ENCODE assay signal across 17 mouse cellular contexts in the genomic region with DNA sequence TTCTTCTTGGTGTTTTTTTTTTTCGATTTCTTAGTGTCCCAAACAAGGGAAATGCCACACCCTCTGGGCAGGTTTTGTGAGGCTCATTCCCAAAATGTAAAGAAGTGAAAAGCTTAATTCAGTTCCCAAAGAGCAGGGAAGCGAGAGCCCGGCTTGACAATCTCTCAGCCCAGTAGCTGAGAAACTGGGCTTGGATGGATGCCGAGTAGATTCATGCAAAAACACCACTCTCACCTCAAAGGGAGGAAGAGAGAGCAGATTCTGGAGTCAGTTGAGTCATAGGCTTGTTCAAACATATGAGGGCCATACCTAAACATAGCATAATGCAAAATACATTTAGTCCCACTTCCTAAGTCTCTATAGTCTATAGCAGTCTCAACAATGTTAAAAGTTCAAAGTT. TPM values are rescaled to one million over a fixed set of nuclear protein-coding genes. Genes with fewer than 3 reads are reported as not detected.
"Had no signal": no experiment of that assay in that cellular context is flagged by ENCODE, and none has a peak within 500 bp of the region (broad histone marks: within the 10 kb centered on the region; RNA-seq: fewer than 3 reads in every experiment).

No protein-coding gene starts in this region.

- H3K9me3 ChIP-seq: lung, embryonic 15.5 days; midbrain, embryonic 13.5 days; midbrain, embryonic 15.5 days; neural tube, embryonic 12.5 days had no signal

- H3K4me3 ChIP-seq: lung, embryonic 15.5 days; megakaryocyte, embryonic 14.5 days; midbrain, embryonic 13.5 days; midbrain, embryonic 15.5 days; neural tube, embryonic 12.5 days had no signal

- H3K27ac ChIP-seq: lung, embryonic 15.5 days; macrophage; midbrain, embryonic 13.5 days; midbrain, embryonic 15.5 days; neural tube, embryonic 12.5 days had no signal

- H3K4me2 ChIP-seq: lung, embryonic 15.5 days; midbrain, embryonic 11.5 days; midbrain, embryonic 13.5 days; midbrain, embryonic 15.5 days; neural tube, embryonic 12.5 days had no signal

- H3K27me3 ChIP-seq: lung, embryonic 15.5 days; midbrain, embryonic 13.5 days; midbrain, embryonic 15.5 days; neural tube, embryonic 12.5 days had no signal

- H3K4me1 ChIP-seq: lung, embryonic 15.5 days; midbrain, embryonic 13.5 days; midbrain, embryonic 15.5 days; neural tube, embryonic 12.5 days had no signal

- H3K9ac ChIP-seq: liver, postnatal 0 days; lung, embryonic 15.5 days; midbrain, embryonic 13.5 days; midbrain, embryonic 15.5 days; neural tube, embryonic 12.5 days had no signal

- H3K36me3 ChIP-seq: lung, embryonic 15.5 days; midbrain, embryonic 13.5 days; midbrain, embryonic 15.5 days; neural tube, embryonic 12.5 days had no signal

- ATAC-seq: liver, postnatal 0 days; lung, postnatal 0 days; midbrain, embryonic 13.5 days; midbrain, embryonic 15.5 days had no signal

- DNase-seq: liver, postnatal 0 days; lung, adult 2 months; lung, postnatal 14 days; lung, postnatal 36 days; right cerebral cortex, postnatal 14 days; thymus, adult 2 months; thymus, postnatal 25 days; thymus, postnatal 4 days had no signal

RNA-seq across cellular contexts. Expression of a gene that starts 24.4 kb away (rescaled TPM):
- total RNA-seq: neutrophil, adult 5-6 weeks had no signal

RNA-seq across cellular contexts. Expression of a gene that starts 27.4 kb away (rescaled TPM):
- polyA plus RNA-seq: liver, postnatal 0 days; lung, embryonic 15.5 days; macrophage had no signal
